Mouse (Mus musculus) neural tube, embryonic 10.5 days (tissue): Measurements from ENCODE around the gene Hist1h2bk.

Experiments
- DNase-seq: peaks from one replicate; pipeline ENCODE4 v3.0.0-alpha.2; 2017; ENCODE audit warnings: low spot score; ENCODE audit errors: extremely low spot score

The Hist1h2bk gene

DNA sequence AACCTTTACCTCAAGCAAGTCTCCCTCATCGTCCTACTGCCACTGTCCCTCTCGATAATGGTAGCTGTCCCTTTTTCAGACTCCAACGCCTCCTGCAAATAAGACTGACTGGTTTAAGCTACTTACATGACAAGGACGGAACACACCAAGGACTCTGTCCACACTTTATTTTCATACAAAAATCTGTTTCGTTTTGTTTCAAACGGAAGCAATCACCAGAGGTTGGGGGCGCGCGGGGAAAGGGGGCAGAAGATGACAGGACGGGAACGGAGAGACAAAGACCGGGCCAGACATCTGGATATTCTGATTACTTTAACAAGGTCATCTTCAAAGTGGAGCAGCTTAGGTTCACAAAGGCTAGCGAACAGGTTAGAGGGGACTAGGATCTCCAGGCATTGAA, 22.0 kb upstream of the Hist1h2bk start:
- DNase-seq = peak; percentile 53

DNA sequence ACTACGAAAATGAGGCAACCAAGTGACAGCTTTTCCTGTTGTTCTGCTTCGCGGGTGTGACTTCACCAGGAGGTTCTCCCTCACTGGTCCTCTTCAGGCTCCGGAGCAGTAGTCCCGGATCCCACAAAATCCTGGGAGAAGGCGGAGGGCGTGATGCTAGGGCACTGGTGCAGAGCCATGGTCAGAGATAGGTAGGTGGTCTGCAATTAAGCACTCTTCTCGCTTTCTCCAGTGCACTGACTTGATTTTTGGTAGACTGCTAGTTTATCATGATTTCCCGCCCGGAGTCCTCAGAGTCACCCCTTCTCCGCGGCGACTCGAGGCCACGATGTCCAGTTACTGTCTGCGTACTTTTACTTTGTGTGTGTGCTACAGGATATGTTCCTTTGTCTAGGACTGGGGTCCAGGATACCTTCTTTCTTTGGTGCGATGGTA, 21.2 kb upstream of the Hist1h2bk start:
- DNase-seq = peak; percentile 51

DNA sequence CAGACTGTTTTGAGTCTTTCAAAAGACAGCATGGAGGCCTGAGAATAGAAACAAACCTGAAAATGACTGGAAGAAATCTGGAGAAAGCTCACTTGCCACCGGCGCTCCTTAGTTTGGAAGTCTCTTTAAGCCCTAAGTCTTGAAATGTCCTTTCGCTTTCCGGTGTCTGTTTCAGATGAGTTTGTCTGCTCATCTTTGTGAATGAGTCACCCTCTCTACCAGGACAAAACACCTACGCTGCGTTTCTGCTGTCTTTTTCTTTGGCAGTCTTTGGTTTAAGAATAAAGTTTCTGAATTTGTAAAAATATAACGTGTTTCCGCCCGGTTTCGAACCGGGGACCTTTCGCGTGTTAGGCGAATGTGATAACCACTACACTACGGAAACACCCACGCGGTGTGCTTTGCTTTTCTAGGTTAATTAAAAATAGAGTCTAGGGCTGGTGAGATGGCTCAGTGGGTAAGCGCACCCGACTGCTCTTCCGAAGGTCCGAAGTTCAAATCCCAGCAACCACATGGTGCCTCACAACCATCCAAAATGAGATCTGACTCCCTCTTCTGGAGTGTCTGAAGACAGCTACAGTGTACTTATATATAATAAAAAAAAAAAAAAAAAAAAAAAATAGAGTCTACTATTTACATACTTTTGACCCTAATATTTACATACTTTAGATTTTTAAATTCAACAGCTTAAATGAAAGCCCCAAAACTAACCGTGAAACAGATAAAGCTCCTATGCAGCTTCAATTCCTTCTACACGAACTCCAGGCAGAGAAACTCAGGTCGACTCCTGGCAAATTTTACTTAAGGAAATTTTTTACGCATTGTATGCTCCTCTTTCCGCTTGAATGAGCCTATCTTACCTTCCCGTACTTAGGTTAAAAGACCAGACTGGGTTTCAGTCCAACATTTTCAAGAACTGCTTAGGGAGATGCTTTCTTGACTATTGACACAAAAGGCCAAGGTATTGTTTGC, 19.9 kb upstream of the Hist1h2bk start:
- peak; percentile 90 for DNase-seq

DNA sequence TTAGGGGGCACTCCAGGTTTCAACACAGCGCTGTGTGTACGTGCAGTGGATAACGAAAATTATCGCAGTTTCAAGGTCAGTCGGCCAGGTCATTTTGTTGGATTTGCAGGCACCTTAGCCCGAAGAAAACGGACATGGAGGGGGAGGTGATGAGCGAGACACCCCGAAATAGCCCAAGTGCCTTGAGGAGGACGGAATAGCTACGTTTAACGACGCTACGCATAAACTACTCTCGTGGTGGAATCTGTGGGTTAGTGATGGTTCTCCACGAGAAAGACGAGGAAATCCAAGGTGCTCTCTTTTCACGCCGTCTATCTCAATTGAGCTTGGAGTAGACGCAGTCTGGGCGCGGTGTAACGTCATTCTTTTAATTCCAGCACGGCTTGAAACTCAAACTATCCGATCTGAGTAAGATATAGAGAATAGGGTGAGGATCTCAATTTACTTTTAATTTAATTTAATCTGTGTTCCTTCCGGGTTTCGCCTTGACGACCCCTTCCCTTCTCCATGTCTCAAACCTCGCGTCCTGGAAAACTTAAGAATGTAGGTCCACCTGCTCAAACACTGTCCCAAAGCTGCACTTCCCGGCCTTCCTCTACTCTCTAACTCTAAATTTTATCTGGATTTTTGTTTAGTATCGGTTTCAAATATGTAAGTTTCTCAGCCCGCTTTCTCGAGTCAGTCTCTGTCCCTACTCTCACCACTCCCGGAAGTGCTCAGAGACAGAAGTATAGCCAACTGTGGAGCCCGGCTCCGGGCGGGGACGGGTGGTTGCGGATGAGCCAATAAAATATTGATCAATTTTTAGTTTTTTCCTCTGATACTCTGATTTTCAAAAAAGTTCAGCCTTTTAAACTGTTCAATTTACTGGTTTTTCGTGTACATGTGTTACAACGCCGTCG, 15.5 kb upstream of the Hist1h2bk start:
- DNase-seq = peak; percentile 51

DNA sequence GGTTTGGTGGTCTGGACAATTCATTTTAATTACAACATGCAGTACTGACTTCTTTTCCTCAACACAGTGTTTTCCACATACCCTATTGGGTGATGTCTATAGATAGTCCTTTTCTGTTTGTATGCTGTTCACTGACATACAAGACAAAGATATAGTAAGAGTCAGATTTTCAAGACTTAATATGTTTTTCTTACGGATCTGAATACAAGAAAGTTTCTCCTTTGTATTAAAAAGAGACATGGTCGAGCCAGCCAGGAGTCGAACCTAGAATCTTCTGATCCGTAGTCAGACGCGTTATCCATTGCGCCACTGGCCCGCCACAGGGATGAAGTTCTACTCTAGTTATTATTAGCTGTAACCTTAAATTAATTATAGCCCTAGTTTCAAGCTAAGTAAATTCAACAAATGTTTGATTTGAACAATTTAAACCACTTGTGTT, 14.8 kb upstream of the Hist1h2bk start:
- DNase-seq = peak; percentile 60

DNA sequence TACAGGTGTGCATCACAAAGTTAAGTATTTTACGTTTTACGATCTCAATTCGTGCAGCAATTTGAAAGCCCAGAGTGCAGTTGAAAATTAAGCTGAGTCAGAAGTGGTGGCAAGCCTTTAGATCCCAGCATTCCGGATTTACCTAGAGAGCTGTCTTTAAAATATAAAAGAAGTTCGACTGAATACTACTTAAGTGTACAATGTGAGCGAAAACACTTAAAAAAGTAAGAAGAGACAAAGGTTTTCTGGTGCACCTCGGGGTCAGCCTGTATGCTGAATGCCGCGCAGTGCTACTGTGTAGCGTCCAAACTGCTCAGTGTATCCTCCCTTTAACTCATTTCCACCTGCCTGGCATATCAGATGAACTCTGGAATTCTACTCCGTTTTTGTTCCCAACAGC, 14.1 kb upstream of the Hist1h2bk start:
- DNase-seq = no peak

DNA sequence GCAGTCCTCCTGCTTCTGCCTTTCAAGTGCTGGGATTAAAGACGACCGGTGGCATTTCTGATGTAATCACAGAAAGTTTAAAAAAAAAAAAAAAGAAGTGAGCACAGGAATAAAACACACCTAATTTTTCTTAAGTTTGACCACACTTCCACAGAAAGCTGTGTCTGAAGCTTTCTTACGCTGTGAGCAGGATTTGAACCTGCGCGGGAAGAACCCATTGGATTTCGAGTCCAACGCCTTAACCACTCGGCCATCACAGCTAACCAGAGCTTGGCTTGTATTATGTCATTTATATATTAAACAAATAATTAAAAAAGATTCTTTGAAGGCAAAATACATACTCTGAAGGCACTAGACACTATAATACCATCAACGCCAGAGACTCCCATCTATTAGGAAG, 13.4 kb upstream of the Hist1h2bk start:
- peak; percentile 82 for DNase-seq

DNA sequence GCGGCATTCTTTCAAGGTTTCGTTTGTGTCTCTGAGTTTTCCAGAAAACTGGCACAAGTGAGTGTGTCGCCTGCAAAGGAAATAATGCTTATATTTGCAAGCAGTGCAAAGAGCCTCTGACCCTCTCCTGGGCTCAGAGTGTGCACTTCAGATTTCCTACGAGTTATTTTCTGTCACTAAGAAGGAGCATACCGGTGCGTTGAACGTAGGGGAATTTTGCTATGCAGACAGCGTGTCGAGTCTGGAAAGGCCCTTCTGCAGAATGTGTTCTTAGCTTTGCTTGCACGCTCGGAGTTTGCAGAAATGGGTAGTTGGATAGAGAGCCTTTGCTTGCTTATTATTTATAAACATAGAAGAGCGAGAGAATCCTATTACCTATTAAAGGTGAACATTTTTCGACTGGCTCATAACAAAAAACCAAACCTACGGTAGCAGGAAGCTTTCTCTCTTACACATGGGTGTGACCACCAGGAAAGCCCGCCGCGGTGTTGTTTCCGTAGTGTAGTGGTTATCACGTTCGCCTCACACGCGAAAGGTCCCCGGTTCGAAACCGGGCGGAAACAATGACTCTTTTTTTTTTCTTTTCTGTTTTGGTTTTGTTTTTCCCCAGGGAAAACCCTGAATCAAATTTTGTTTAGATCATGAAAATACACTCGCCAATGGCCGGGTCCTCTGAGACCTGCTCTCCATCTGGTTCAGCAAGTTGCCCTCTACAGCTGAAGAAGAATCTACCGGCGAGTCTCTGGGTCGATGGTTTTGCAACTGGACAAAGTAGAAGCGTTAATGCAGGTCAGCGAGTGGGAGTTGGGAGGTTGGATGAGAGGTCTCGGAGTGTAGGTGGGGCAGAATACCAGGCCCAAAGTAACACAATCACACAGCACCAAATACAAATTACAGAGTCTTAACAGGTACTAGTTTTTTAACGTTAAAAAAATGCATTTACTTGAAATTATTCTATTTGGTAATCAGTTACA, 9.3 kb upstream of the Hist1h2bk start:
- DNase-seq = peak; percentile 94

DNA sequence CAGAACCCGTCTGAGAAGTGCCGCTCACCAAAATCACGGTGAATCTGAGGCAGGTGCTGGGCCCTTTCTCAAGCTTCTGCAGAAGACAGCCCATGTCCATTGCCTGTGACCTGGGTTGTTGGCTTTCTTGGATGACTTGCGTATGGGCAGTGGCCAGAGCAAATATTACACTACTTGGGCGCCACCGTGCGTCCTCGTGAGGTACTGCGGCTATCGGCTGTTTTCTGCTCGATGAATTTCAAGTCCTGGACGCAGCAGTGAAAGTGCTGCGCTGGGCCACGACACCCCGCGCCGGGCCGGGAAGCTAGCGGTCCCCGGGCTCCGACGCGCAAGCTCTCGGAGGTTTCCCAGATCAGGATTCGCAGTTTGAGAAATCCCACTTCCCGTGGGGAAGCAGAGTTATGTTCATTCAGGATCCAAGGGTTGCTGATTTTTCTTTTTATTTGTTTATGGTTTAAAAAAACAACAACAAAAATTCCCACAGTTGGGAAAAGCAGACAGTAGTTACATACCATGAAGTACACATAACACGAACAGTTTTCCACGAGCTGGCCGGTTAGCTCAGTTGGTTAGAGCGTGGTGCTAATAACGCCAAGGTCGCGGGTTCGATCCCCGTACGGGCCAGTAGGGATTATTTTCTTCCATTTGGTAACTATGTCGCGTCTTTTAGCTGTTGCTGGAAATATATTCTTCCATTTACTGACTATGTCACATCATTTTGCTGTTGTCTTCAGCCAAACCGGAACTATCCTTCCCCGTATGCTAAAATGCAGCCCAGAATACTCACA, 6.8 kb upstream of the Hist1h2bk start:
- DNase-seq = peak; percentile 97

DNA sequence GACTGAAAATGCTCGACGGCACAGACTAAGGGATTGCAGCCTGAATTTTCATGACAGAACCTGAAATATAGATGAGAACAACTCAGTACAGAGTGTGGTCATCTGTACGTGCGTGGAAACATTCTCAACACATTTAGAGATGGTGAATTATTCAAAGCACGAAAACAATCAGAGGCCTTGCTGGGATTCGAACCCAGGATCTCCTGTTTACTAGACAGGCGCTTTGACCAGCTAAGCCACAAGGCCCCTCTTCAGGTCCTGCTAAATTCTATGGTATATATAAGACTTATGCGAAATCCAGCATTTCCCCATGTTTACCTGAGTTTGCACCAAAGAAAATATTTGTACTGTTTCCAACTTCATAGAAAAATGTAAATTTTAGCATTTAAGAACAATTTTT, 5.7 kb upstream of the Hist1h2bk start:
- DNase-seq = no peak

DNA sequence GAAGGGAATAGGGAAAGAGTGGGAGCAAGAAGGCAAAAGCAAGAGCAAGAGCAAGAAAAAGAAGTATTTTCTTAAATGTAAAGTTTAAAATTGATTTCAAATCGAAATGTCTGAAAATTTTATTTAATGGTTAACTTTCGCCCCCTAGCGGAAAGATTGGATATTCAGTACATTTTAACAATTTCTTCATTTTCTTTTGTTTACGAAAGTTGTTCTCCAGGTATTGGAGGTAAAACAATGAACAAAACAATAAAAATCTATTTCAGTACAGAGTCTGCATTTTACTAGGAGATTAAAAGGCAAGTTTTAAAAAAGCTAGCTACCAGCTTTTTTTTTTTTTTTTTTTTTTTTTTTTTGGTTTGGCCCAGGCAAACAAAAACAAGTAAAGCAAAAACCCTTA, 5.2 kb upstream of the Hist1h2bk start:
- no peak for DNase-seq

DNA sequence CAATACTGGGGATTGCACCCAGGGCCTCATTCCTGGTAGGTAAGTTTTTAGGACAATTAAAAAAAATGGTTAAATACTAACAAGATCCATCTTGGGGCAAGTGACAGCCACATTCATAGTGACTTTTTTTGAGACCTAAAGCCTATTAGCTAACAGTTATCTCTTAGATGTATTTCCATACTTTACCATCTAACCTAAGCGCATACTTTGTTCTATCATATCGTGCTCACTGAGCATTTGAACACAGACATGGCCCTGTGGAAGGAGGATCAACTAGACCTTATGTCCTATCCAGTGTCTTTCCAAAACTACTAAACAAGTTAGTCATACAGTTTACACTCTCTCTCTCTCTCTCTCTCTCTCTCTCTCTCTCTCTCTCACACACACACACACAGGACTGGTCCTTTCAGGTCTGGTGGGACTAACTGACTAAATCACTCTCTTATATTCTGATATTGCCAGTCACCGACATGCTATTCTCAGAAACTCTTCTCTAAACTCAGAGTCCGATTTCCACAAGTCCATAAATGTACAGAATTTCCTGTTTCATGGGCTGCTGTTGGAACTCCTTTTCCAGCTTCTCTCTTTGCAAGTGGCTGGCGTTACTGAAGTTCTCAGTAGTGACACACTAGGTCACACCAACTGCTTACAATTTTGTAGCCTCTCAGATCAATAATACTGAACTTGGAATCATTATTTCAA, 1.8 kb upstream of the Hist1h2bk start:
- DNase-seq = no peak

DNA sequence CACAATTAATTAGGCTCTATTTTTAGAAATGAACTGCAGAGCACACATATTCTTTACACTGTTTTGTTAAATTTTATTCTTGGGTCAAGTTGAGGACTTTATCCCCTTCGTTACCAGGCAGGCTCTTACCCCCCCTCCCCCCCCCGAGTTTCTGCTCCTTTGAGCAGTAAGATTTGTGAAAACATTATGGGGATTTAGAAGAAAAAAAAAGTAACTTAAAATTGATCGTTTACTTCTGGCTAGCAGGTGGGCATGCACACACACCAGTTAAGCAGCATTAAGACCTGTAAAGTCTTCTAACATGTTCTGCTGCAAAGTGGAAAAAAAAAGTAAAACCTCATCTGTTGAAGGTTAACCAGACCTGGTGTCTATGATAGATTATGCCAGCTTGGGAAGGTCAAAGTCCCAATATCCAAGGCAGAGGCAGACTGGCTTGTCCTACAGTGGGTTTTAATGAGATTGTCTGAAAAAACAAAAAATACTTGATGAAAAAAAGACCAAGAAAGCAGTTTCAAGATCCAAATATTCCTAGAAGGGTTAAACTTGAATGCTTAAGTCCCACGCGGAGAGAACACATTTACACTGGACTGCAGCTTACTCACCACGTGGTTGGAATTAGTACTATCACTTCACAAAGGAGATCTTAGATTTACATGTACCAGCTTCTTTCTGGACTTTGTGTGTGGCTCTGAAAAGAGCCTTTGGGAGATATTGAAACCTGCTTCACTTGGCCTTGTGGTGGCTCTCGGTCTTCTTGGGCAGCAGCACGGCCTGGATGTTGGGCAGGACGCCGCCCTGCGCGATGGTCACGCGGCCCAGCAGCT, 1.0 kb upstream of the Hist1h2bk start:
- no peak for DNase-seq

DNA sequence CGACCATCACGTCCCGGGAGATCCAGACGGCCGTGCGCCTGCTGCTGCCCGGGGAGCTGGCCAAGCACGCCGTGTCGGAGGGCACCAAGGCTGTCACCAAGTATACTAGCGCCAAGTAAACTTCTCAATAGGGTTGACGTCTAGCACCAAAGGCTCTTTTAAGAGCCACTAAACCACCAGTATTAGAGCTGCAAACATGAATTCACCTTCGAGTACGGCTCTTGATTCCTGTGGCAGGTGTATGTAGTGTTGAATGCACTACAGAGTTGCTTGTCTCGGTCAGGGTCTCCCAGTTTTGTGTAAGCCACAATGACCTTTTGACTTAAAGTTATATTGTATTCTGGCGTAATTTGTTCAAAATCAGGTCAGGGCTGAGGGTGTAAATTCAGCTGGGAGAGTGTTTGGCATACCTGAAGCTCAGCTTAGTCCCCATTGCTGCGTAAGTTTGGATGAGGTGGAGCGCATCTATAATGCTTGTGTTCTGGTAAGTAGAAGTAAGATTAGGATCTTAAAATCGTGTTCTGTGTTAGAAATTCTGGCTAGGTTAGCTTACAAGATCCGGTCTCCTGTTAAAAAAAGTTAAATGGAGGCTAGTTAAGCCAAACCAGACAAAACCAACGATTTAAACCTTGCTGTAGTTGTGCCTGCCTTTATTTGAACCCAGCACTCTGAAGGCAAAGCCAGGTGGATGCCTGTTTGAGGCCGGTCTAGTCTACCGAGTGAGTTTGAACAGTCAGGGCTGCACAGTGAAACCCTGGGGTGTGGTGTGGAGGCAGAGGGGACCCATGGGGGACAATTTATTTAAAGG, 683 bp downstream of the Hist1h2bk start:
- DNase-seq = peak; percentile 63

DNA sequence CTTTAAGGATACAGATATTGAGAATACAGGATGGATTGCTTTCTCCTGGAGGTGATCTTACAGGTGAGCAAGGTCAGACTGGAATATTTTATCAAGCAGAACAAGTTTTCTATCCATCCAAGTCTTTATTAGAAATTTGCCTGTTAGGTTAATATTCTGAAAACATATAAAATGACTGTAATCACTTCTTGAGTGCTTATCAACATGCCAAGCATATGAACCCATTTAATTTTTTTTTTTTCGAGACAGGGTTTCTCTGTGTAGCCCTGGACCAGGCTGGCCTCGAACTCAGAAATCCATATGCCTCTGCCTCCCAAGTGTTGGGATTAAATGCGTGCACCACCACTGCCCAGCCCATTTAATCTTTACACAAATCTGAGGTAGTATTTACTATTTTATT, 1.3 kb downstream of the Hist1h2bk start:
- DNase-seq = no peak

DNA sequence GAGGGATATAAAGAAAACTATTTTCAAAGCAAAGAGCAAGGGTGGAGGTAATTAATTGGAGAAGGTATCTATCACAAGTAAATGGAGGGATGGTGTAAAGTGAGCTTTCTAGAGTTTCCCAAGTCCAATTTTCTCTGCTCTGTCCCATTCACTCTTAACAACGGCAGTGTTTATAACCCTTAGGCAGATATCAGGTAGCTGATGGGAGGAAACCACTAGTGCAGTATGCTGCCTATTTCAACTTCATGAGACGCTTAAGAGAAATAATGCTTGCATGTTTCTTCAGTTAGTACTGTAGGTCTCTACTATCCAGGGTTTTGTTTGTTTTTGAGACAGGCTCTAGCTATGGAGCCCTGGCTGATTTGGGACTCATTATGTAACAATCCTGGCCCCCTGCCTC, 1.7 kb downstream of the Hist1h2bk start:
- DNase-seq = no peak

DNA sequence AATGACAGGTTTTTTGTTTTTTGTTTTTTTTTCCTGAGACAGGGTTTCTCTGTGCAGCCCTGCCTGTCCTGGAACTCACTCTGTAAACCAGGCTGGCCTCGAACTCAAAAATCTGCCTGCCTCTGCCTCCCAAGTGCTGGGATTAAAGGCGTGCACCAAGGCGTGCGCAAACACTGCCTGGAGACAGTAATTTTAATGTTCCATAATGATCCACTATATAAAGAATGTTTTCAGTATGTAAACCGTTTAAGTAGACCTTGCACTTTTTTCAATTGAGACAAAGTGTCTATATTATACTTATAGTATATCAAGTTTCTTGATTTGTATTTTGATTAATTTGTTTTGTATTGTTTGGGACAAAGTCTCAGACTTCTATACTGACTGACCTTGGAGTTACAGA, 3.7 kb downstream of the Hist1h2bk start:
- DNase-seq = no peak
